Mouse (Mus musculus) retina, postnatal 7 days (tissue): ENCODE data around the gene Ap5b1.
A peak's percentile ranks its signal among the peaks of the same experiment; 100 is the strongest.

Experiments
- DNase-seq: peaks from one replicate; pipeline ENCODE4 v3.0.0-alpha.2; 2012; ENCODE audit warnings: low read depth, low spot score

Gene Ap5b1

GRCm38 (mm10) chr19:5567534-5568469 lies at the start of gene Ap5b1:
Ap5b1 (plus strand) TSS chr19:5568025.
- peak; percentile 75 for DNase-seq

GRCm38 (mm10) chr19:5518721-5519120 lies 49.1 kb upstream of the Ap5b1 start:
- DNase-seq, result no peak

- DNase-seq, result no peak
These were observed 42.6 kb upstream of the Ap5b1 start for GRCm38 (mm10) chr19:5525204-5525603.

DNA sequence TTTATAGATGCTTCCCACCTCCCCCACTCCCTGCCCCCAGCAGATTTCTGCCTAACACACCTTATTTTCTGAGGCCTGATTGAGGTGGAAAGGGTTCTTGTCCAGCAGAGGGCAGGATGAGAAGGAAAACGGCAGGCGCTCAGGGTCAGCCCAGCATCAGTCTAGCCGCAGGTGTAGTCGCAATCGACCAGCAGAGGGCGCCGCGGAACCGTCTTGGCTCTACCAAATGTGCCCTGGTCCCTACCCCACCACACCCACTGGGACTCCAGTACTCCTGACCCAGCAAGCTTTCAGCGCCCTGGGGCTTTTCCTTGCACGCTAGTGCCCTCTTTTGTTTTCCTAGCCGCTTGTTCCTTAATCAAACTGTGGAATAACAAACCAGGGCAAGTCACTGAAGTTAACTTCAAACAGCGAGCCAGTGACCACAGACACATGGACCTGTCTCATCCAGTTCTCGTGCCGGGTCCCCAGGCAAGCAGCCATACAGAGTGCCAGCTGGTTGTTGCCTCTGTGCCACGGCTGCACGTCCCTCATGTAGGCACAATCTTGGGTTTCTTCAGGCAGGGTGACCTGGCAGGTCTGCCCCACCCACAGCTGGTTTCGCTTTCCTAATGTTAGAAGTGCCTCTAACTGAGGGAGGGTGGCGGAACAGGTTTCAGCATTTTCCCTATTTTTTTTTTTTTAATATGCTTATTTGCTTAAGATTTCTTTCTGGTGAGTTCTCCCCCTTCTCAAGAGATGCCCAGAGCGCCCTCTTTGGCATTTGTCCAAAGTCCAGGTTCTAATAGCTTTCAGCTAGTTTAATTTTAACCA lies 38.3 kb upstream of the Ap5b1 start:
- peak; percentile 84 for DNase-seq

DNA sequence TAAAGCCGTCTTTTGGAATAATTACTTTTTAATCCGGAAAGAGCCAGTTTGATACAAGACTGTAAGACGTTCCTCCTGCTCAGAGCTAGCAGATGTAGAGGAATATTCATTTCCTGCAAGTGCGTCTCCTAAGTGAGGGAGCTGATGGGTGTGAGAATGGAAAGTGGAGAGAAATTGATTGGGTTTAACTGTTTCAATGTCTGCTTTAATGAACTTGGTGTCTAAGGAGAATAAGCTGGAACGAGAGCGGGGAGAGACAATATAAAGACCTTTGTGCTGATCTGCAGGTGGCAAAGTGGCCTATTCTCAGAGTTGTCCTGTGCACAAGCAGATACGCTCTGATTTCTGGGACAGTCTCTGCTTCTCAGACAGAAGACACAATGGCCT lies 37.7 kb upstream of the Ap5b1 start:
- no peak for DNase-seq

GRCm38 (mm10) chr19:5532520-5532919 lies 35.3 kb upstream of the Ap5b1 start:
- DNase-seq, result no peak

GRCm38 (mm10) chr19:5538786-5539185 lies 29.0 kb upstream of the Ap5b1 start:
- DNase-seq, result no peak

GRCm38 (mm10) chr19:5543362-5543761 lies 24.5 kb upstream of the Ap5b1 start:
- DNase-seq, result no peak

GRCm38 (mm10) chr19:5544031-5544430 lies 23.8 kb upstream of the Ap5b1 start:
- DNase-seq, result no peak

DNA sequence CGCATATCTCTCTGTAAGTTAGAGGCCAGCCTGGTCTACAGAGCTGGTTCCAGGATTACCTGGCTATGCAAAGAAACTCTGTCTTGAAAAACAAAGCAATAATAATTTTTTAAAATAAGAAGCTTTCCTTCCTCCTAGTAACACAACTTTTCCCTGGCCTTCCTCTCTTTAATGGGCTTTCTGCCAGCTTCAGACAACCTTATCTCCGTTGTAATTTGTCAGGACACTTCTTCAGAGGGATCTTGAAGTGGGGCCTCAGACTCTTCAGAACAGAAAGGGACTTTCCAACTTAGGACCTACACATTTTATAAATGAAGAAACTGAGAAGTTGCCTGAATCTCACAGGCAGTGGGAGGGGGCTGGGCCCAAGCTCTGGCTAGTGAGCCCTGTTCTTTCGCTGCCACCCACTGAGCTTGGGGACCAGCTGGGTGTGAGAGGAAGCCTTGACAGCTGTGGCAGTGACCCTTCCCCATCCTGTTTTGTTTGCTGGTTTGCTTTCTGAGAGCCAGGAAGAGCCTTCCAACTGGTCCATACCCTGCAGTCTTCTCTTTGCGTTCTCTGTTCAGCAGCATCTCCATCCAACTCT lies 20.3 kb upstream of the Ap5b1 start:
- DNase-seq, result no peak

GRCm38 (mm10) chr19:5553802-5554201 lies 14.0 kb upstream of the Ap5b1 start:
- no peak for DNase-seq

- DNase-seq, result no peak
These were observed 13.6 kb upstream of the Ap5b1 start for GRCm38 (mm10) chr19:5554212-5554611.

- DNase-seq, result no peak
These were observed 9.7 kb upstream of the Ap5b1 start for GRCm38 (mm10) chr19:5558169-5558568.

- DNase-seq, result no peak
These were observed 9.1 kb upstream of the Ap5b1 start for GRCm38 (mm10) chr19:5558770-5559169.

DNA sequence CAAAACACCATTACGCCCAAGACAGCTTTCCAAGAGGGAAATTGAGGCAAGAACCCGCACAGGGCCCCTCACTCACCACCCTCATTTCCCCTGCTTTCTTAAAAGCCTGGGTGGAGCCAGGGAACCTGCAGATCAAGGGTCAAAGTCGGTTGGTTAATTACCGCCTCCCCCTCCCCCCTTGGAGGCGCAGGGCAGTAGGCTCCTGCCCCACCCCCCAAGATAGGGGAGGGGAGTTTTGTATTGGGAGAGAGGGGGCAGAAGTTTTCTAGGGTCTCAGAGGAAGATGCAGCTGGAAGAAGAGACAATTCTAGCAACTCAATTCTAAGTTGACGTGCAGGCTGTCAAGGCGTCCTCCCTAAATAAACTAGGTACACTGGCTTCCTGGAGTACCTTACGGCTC lies 8.6 kb upstream of the Ap5b1 start:
- DNase-seq, result no peak

DNA sequence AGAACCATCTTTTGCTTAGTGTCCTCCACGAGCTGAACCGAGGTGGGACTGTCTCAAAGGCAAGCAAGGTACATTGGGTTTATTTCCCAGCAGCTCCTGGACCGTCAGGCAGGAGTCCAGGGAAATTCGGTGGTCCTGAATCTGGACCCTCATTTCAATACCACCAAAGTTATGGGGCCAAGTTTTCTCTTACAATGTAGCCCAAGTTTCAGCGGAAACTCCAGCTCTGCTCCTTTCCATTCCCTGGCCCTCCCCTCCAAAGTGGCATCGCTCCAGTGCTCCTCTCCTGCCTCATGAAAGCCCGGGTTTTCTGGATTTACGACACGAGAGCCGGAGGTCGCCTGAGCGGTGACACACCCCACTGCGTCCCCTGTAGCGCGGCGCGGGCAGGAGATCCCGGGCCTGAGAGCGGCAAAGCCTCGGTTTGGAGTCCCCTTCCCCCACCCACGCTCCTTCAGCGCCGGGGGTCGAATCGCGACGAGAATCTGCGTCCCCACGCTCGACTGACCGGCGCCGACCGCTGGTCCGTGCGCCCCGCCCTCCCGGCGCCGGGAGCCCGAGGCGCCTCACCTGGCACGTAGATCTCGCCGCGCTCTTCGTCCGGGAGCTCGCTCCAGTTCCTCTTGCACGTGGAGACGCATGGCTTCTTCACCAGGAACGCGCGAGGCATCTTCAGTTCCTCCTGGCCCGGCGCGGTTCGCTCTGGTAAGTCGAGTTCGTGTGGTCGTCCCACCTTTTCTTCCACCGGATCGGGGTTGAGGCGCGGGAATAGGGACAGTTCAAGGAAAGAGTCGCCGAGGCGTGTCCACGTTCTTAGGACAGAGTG lies 8.0 kb upstream of the Ap5b1 start:
- DNase-seq, result no peak

DNA sequence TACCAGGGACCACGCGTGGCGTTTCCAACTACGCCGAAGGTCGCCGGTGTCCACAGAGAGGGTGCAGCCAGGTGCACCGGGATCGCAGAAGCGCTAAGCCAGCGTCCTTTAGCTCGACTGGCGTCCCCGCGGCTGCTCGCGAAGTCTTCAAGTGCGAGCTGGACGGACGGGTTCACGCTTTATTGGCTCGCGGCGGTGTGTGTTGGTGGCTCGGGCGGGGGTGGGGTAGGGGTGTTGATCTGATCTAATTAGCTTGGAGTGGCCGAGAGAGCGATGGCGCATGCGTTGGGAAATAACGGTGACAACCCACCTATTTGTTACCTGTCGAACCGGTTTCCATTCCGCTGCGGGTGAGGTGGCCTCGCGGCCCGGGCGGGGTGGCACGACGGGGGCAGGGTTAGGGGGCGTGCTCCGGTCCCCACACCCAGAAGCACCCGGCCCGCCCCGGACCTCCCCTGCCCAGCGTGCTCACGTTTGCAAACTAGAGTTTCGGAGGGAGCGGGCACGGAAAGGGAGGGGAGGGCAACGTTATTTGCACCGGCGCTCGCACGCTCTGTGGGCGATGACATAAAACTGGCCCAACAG lies 7.3 kb upstream of the Ap5b1 start, which contains the start of gene Ovol1:
Gene Ovol1, minus strand, starts transcription at position 190 of the 585 bp plus-strand sequence.
- DNase-seq, result no peak

DNA sequence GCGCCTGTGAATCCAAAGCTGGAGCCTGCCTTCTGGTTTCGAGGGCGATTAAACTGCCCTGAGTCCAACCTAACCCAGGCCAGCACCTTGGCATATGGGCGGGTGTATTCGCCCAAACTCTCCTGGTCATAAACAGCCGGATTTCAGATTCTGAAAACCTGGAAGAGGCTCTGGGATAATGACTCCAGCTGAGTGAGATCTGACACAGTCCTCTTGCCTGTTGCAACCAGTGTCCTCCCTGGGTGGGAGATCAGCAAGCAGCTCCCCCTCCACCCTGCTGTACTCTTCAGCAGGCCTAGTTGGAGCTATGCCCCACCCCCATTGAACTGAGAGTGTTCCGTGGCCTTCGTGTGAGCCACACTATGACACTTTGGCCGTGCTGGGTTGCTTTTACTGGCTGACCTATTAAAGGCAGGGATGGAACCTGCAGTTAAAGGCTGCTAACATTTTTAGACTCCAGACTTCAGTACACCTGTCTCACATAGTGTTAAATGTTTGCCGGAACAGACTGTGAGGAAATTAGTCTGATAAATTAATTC lies 6.5 kb upstream of the Ap5b1 start:
- no peak for DNase-seq

DNA sequence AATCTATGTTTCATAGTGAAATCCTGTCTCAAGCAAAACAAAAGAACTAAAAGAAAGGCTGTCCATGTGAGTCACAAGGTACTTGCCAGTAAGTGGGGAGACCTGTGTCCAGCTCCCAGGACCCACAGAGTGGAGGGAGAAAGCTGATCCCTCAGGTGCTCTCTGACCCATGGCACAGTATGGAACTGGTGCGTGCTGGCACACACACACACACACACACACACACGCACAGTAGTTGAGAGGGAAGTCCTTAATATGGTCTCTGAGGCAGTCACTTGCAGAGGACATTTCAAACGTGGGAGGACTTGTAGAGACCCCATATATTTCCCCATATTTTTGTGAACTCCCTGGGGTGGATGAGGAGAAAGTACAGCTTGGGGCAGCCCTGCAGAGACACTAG lies 5.9 kb upstream of the Ap5b1 start:
- DNase-seq, result no peak

DNA sequence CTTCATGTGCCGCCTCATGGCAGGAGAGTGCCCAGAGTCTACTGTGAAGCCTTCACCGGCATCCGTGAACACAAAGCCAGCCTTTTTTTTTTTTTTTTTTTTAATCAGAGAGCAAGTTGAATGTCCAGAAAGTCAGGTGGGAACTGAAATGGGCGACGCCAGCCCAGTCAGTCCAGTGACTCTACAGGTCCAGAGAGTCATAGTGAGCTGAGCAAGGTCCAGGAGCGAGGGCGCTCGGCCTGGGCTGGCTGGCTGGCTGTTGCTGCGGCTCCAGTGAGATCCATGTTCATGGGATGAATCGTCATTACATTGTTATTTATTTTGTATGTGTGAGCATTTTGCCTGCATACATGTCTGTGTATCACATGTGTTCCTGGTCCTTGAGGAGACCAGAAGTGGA lies 5.0 kb upstream of the Ap5b1 start:
- DNase-seq, result no peak

- DNase-seq, result no peak
These were observed 1.5 kb upstream of the Ap5b1 start for GRCm38 (mm10) chr19:5566316-5566715.
